Comparison of ENCODE assay signal across 12 mouse cellular contexts in genomic region chr14:18731154-18731553, GRCm38 (mm10).
A peak's percentile ranks its signal among the peaks of the same experiment; 100 is the strongest.
DNase-seq lines count a peak whose midpoint lies in the region; ATAC-seq and TF ChIP-seq lines count a peak whose summit lies in the region.
"Had no signal": no experiment of that assay in that cellular context is flagged by ENCODE, and none has a peak within 500 bp of the region (broad histone marks: within the 10 kb centered on the region; RNA-seq: fewer than 3 reads in every experiment).

No protein-coding gene starts in this region.

- no peaks in the 10 kb centered on the region for H3K9me3 ChIP-seq in forebrain, postnatal 0 days (ENCODE audit: low read length)
- H3K9me3 ChIP-seq in forebrain, embryonic 13.5 days (replicated peaks): no peaks in the 10 kb centered on the region
- H3K9me3 ChIP-seq: forebrain, embryonic 12.5 days; midbrain, embryonic 10.5 days had no signal

- no peak overlapping the region for H3K4me2 ChIP-seq in forebrain, postnatal 0 days (ENCODE audit: low read depth)
- H3K4me2 ChIP-seq in forebrain, embryonic 13.5 days: no peak overlapping the region
- H3K4me2 ChIP-seq: forebrain, embryonic 12.5 days had no signal

- no peaks in the 10 kb centered on the region for H3K36me3 ChIP-seq in forebrain, postnatal 0 days (ENCODE audit: insufficient read depth)
- H3K36me3 ChIP-seq in forebrain, embryonic 13.5 days (ENCODE audit: poor library complexity, severe bottlenecking): no peaks in the 10 kb centered on the region
- H3K36me3 ChIP-seq: forebrain, embryonic 12.5 days; midbrain, embryonic 10.5 days had no signal

- H3K4me3 ChIP-seq in forebrain, postnatal 0 days (ENCODE audit: low read depth, low read length): no peak overlapping the region
- no peak overlapping the region for H3K4me3 ChIP-seq in forebrain, embryonic 13.5 days
- H3K4me3 ChIP-seq: forebrain, embryonic 12.5 days; midbrain, embryonic 10.5 days had no signal

- ATAC-seq in forebrain, postnatal 0 days: peak; percentile 47
- no peak for ATAC-seq in forebrain, embryonic 13.5 days

- TF ChIP-seq CTCF in forebrain, postnatal 0 days (IDR thresholded peaks at IDR 0.05; ENCODE audit: low read depth): no peak

- WGBS in forebrain, postnatal 0 days: 59% methylated on average over 4 of the region's 4 CpGs
- 79% methylated on average over 4 of the region's 4 CpGs for WGBS in forebrain, embryonic 13.5 days

- no peak overlapping the region for H3K9ac ChIP-seq in forebrain, postnatal 0 days
- H3K9ac ChIP-seq in forebrain, embryonic 13.5 days: no peak overlapping the region
- H3K9ac ChIP-seq: forebrain, embryonic 12.5 days had no signal

- H3K27me3 ChIP-seq in forebrain, postnatal 0 days (ENCODE audit: insufficient read depth, low read length): no peaks in the 10 kb centered on the region
- no peaks in the 10 kb centered on the region for H3K27me3 ChIP-seq in forebrain, embryonic 13.5 days
- H3K27me3 ChIP-seq: forebrain, embryonic 12.5 days had no signal

- no peak for DNase-seq in forebrain, postnatal 0 days
- DNase-seq in left cerebral cortex, adult 11 months (ENCODE audit: low spot score): peak; percentile 49
- DNase-seq in left cerebral cortex, postnatal 4 days: no peak
- DNase-seq in layer of hippocampus, adult 9-10 months (ENCODE audit: low spot score): peak; percentile 21
- peak; percentile 49 for DNase-seq in retina, postnatal 1 day
- no peak for DNase-seq in urinary bladder, postnatal 14 days (ENCODE audit: low spot score)
- DNase-seq in adrenal gland, postnatal 14 days: no peak
- DNase-seq: adrenal gland, adult 8-10 months; thymus, adult 18-20 months had no signal

- H3K4me1 ChIP-seq in forebrain, postnatal 0 days (ENCODE audit: insufficient read depth): no peaks in the 10 kb centered on the region
- no peaks in the 10 kb centered on the region for H3K4me1 ChIP-seq in forebrain, embryonic 13.5 days
- H3K4me1 ChIP-seq: forebrain, embryonic 12.5 days; midbrain, embryonic 10.5 days had no signal

- intact Hi-C loops in left cerebral cortex, postnatal 4 days (cut with DNase I): no loop called here

- H3K27ac ChIP-seq in forebrain, postnatal 0 days (ENCODE audit: low read depth, low read length): no peak overlapping the region
- no peak overlapping the region for H3K27ac ChIP-seq in forebrain, embryonic 13.5 days
- H3K27ac ChIP-seq: forebrain, embryonic 12.5 days; midbrain, embryonic 10.5 days had no signal

Comparison
In these comparisons a context has a peak if more than half of its experiments do, and no peak if none do; other contexts are left out.
1. DNase-seq: peak in left cerebral cortex, adult 11 months (single experiment), layer of hippocampus, adult 9-10 months (single experiment) and retina, postnatal 1 day (single experiment); none in forebrain, postnatal 0 days (single experiment), left cerebral cortex, postnatal 4 days (single experiment), urinary bladder, postnatal 14 days (single experiment) and adrenal gland, postnatal 14 days (single experiment).